22 mouse cellular contexts compared by ENCODE assay signal in the genomic region with DNA sequence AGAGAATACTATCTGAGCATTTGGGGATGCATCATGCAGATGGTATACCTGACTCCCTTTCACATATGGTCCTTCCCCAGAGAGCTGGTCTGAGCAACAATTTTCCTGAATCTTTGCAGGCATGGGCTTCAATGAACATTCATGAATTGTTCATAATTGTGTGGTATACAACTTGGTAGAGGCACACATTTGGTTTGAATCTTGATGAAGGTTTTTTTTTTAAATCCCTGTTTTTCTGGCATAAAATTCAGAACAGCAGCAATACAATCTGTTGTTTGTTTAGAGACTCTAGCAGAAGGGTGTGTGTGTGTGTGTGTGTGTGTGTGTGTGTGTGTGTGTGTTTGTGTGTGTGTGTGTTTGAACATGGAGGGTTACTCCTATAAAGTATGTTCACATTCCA.
DNase-seq lines count a peak whose midpoint lies in the region; TF ChIP-seq lines count a peak whose summit lies in the region.
"Had no signal": no experiment of that assay in that cellular context is flagged by ENCODE, and none has a peak within 500 bp of the region (broad histone marks: within the 10 kb centered on the region; RNA-seq: fewer than 3 reads in every experiment).

No protein-coding gene starts in this region.

- no peaks in the 10 kb centered on the region for H3K4me1 ChIP-seq in cerebellum, adult 2 months (ENCODE audit: control insufficient read depth, insufficient read depth, low read length)
- H3K4me1 ChIP-seq in limb, embryonic 10.5 days, result no peaks in the 10 kb centered on the region
- H3K4me1 ChIP-seq: limb, embryonic 13.5 days; liver, embryonic 13.5 days; neural tube, embryonic 15.5 days had no signal

- no peak for TF ChIP-seq CTCF in cerebellum, adult 2 months (IDR thresholded peaks at IDR 0.05; ENCODE audit: borderline replicate concordance, insufficient read depth, low read depth, low read length)

- no peak for TF ChIP-seq POLR2A in cerebellum, adult 2 months (IDR thresholded peaks at IDR 0.05; ENCODE audit: borderline replicate concordance, insufficient read depth, low read length)

- no peaks in the 10 kb centered on the region for H3K9me3 ChIP-seq in limb, embryonic 10.5 days (replicated peaks)
- H3K9me3 ChIP-seq: limb, embryonic 13.5 days; liver, embryonic 13.5 days; neural tube, embryonic 15.5 days had no signal

- no peaks in the 10 kb centered on the region for H3K36me3 ChIP-seq in limb, embryonic 10.5 days
- H3K36me3 ChIP-seq: limb, embryonic 13.5 days; liver, embryonic 13.5 days; neural tube, embryonic 15.5 days had no signal

- no peak overlapping the region for H3K27ac ChIP-seq in cerebellum, adult 2 months (ENCODE audit: insufficient read depth, low read length)
- no peak overlapping the region for H3K27ac ChIP-seq in limb, embryonic 10.5 days
- H3K27ac ChIP-seq: limb, embryonic 13.5 days; liver, embryonic 13.5 days; neural tube, embryonic 15.5 days had no signal

- H3K27me3 ChIP-seq in cerebellum, adult 2 months (ENCODE audit: control insufficient read depth, insufficient read depth, low read length), result no peaks in the 10 kb centered on the region
- no peaks in the 10 kb centered on the region for H3K27me3 ChIP-seq in limb, embryonic 10.5 days (ENCODE audit: low read depth, poor library complexity, severe bottlenecking)
- H3K27me3 ChIP-seq: limb, embryonic 13.5 days; liver, embryonic 13.5 days; neural tube, embryonic 15.5 days; Patski had no signal

- no peak overlapping the region for H3K4me3 ChIP-seq in cerebellum, adult 2 months (replicated peaks; ENCODE audit: insufficient read depth, low read depth, low read length)
- no peak overlapping the region for H3K4me3 ChIP-seq in limb, embryonic 10.5 days
- H3K4me3 ChIP-seq: erythroblast, embryonic 14.5 days; limb, embryonic 13.5 days; liver, embryonic 13.5 days; neural tube, embryonic 15.5 days had no signal

- peak; percentile 35 to 43 for DNase-seq in cerebellum, postnatal 14 days
- DNase-seq in cerebellum, adult 2 months, result no peak
- DNase-seq in right cerebral cortex, postnatal 4 days, result peak; percentile 15
- no peak for DNase-seq in right cerebral cortex, postnatal 36 days (ENCODE audit: low spot score in 2 of 2)
- DNase-seq in layer of hippocampus, postnatal 10 days (ENCODE audit: low spot score in 2 of 2), result peak; percentile 31 to 53
- no peak for DNase-seq in T-cell, adult 2 months (ENCODE audit: low spot score)
- DNase-seq in limb, embryonic 10.5 days (ENCODE audit: low spot score), result no peak
- DNase-seq: adrenal gland, postnatal 10 days; cerebellum, adult 11-12 months; gastrocnemius, postnatal 25 days; heart, postnatal 10 days; kidney, adult 2 months; kidney, postnatal 25 days; liver, embryonic 13.5 days; lung, embryonic 14.5 days; lung, postnatal 36 days; right cerebral cortex, postnatal 25 days; thymus, postnatal 25 days had no signal

Comparison
In these comparisons a context has a peak if more than half of its experiments do, and no peak if none do; other contexts are left out.
1. DNase-seq: peak in cerebellum, postnatal 14 days (2 of 2), right cerebral cortex, postnatal 4 days (single experiment) and layer of hippocampus, postnatal 10 days (2 of 2); none in cerebellum, adult 2 months (0 of 2), right cerebral cortex, postnatal 36 days (0 of 2), T-cell, adult 2 months (single experiment) and limb, embryonic 10.5 days (single experiment).